Mouse (Mus musculus): ENCODE data around the gene Iqcg. TPM values are rescaled to one million over a fixed set of nuclear protein-coding genes. Genes with fewer than 3 reads are reported as not detected.

Gene Iqcg
- polyA plus RNA-seq, 1 experiment from 2014 or later, result 2.4 TPM

- no peak overlapping the region for H3K4me3 ChIP-seq (replicated peaks; ENCODE audit: low read length)
- H3K36me3 ChIP-seq (ENCODE audit: control insufficient read depth, insufficient read depth, low read length), result peaks cover 14% of the 10 kb centered on the region
- no peak overlapping the region for H3K4me2 ChIP-seq (ENCODE audit: low read depth, low read length)
- H3K9ac ChIP-seq (ENCODE audit: low read length), result no peak overlapping the region
- H3K4me1 ChIP-seq (ENCODE audit: control insufficient read depth, insufficient read depth, low read length), result peaks cover 6% of the 10 kb centered on the region; the same call in 1 of the 2 replicates
- no peaks in the 10 kb centered on the region for H3K9me3 ChIP-seq (replicated peaks; ENCODE audit: control insufficient read depth, low read length)
- no peaks in the 10 kb centered on the region for H3K27me3 ChIP-seq (ENCODE audit: control insufficient read depth, insufficient read depth, low read length)
- no peak overlapping the region for H3K27ac ChIP-seq (ENCODE audit: low read length)
- no peak for ATAC-seq (ENCODE audit: insufficient read depth, low FRiP score)
- WGBS, result 85% methylated on average over 3 of the region's 3 CpGs
Measured at GRCm38 (mm10) chr16:33015396-33015907, 40.6 kb downstream of the Iqcg start.

DNA sequence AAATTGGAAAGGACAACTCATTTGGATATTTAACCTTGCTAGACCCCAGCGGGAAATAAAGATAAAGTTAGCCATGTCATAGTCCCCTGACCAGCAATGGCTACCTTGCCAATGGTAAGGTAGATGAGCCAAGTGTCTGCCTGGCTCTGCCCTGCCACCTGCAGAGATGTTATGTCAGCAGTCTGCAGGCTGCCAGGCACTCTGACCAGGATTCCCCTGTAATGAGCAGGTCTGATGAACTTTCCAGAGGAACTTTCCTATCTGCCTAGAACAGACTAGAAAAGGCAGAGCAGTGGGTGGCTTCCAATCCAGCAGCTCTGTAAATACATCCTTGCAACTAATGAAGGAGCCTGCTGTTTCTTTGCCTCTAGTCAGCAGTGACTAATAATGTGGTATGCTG is 41.1 kb downstream of the Iqcg start:
- Histone ChIP-seq H3K9me3 (replicated peaks; ENCODE audit: control insufficient read depth, low read length) (no peaks in the 10 kb centered on the region), H3K36me3 (ENCODE audit: control insufficient read depth, insufficient read depth, low read length) (peaks cover 14% of the 10 kb centered on the region)

GRCm38 (mm10) chr16:33013801-33014200 is 42.2 kb downstream of the Iqcg start:
- H3K9me3 ChIP-seq (replicated peaks; ENCODE audit: control insufficient read depth, low read length), result no peaks in the 10 kb centered on the region
- peaks cover 14% of the 10 kb centered on the region for H3K36me3 ChIP-seq (ENCODE audit: control insufficient read depth, insufficient read depth, low read length)
- H3K27me3 ChIP-seq (ENCODE audit: control insufficient read depth, insufficient read depth, low read length), result no peaks in the 10 kb centered on the region
- H3K9ac ChIP-seq (ENCODE audit: low read length), result no peak overlapping the region
- no peak overlapping the region for H3K4me2 ChIP-seq (ENCODE audit: low read depth, low read length)
- no peak overlapping the region for H3K27ac ChIP-seq (ENCODE audit: low read length)
- 90% methylated on average over 5 of the region's 5 CpGs for WGBS
- H3K4me3 ChIP-seq (replicated peaks; ENCODE audit: low read length), result no peak overlapping the region
- ATAC-seq (ENCODE audit: insufficient read depth, low FRiP score), result no peak
- 0 out of 2 replicates have a peak, but pooled peaks cover 6% of the 10 kb centered on the region for H3K4me1 ChIP-seq (ENCODE audit: control insufficient read depth, insufficient read depth, low read length)

More for the DNA sequence above, 41.1 kb downstream of the Iqcg start:
- peaks cover 6% of the 10 kb centered on the region; the same call in 1 of the 2 replicates for H3K4me1 ChIP-seq (ENCODE audit: control insufficient read depth, insufficient read depth, low read length)
- no peak for ATAC-seq (ENCODE audit: insufficient read depth, low FRiP score)
- H3K4me2 ChIP-seq (ENCODE audit: low read depth, low read length), result no peak overlapping the region
- no peaks in the 10 kb centered on the region for H3K27me3 ChIP-seq (ENCODE audit: control insufficient read depth, insufficient read depth, low read length)
- no peak overlapping the region for H3K27ac ChIP-seq (ENCODE audit: low read length)
- no peak overlapping the region for H3K4me3 ChIP-seq (replicated peaks; ENCODE audit: low read length)
- WGBS, result 96% methylated on average over 1 of the region's 1 CpGs
- H3K9ac ChIP-seq (ENCODE audit: low read length), result no peak overlapping the region

DNA sequence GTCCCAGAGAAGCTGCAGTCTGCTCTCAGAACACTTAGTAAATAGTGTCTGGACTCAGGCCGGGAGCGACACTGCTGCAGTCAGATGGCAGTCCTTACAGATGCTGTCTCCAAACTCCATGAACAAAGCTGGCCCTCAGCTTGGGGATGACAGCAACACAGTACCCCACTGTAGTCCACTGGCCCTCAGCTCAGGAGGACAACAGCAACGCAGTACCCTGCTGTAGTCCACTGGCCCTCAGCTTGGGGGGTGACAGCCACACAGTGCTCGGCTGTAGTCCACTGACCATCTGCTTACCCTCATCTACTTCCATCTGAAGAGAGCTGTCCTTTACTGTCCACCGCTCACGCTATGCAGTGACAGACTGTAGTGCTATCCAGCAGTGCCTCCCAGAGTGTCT is 45.9 kb downstream of the Iqcg start:
- no peak overlapping the region for H3K4me2 ChIP-seq (ENCODE audit: low read depth, low read length)
- H3K27ac ChIP-seq (ENCODE audit: low read length), result no peak overlapping the region
- WGBS, result 90% methylated on average over 6 of the region's 6 CpGs
- H3K36me3 ChIP-seq (ENCODE audit: control insufficient read depth, insufficient read depth, low read length), result peaks cover 18% of the 10 kb centered on the region
- H3K9me3 ChIP-seq (replicated peaks; ENCODE audit: control insufficient read depth, low read length), result no peaks in the 10 kb centered on the region
- H3K4me3 ChIP-seq (replicated peaks; ENCODE audit: low read length), result no peak overlapping the region
- H3K9ac ChIP-seq (ENCODE audit: low read length), result no peak overlapping the region
- ATAC-seq (ENCODE audit: insufficient read depth, low FRiP score), result no peak
- no peaks in the 10 kb centered on the region for H3K27me3 ChIP-seq (ENCODE audit: control insufficient read depth, insufficient read depth, low read length)
- H3K4me1 ChIP-seq (ENCODE audit: control insufficient read depth, insufficient read depth, low read length), result peaks cover 3% of the 10 kb centered on the region; the same call in 1 of the 2 replicates

DNA sequence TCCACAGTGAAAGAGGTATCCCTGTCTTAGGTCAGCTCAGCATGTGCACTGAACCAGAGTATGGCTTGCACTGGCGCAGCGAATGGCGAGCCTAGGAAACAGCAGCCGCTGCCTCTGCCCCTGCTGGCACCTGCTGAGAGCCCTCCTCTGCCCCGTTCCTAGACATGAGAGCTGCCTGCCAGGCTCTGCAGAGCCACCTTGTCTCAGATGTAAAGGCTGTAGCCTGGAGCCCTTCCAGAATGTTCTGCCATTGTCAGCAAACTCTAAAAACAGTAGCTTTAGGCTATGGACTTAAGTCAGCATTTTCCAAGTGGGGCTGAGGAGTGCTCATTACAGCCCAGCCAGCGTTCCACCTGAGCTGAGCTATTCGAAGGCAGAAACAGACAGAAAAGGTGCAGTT is 48.6 kb downstream of the Iqcg start:
- Histone ChIP-seq H3K27me3 (ENCODE audit: control insufficient read depth, insufficient read depth, low read length) (no peaks in the 10 kb centered on the region), H3K4me3 (replicated peaks; ENCODE audit: low read length) (no peak overlapping the region), H3K36me3 (ENCODE audit: control insufficient read depth, insufficient read depth, low read length) (peaks cover 7% of the 10 kb centered on the region), H3K27ac (ENCODE audit: low read length) (no peak overlapping the region), H3K4me1 (ENCODE audit: control insufficient read depth, insufficient read depth, low read length) (peaks cover 3% of the 10 kb centered on the region; the same call in 1 of the 2 replicates), H3K4me2 (ENCODE audit: low read depth, low read length) (no peak overlapping the region), H3K9ac (ENCODE audit: low read length) (no peak overlapping the region), H3K9me3 (replicated peaks; ENCODE audit: control insufficient read depth, low read length) (no peaks in the 10 kb centered on the region)
- 89% methylated on average over 7 of the region's 7 CpGs for WGBS
- ATAC-seq (ENCODE audit: insufficient read depth, low FRiP score), result no peak

GRCm38 (mm10) chr16:33006888-33007287 is 49.1 kb downstream of the Iqcg start:
- Histone ChIP-seq H3K4me3 (replicated peaks; ENCODE audit: low read length) (no peak overlapping the region), H3K9ac (ENCODE audit: low read length) (no peak overlapping the region), H3K36me3 (ENCODE audit: control insufficient read depth, insufficient read depth, low read length) (peaks cover 7% of the 10 kb centered on the region), H3K27me3 (ENCODE audit: control insufficient read depth, insufficient read depth, low read length) (no peaks in the 10 kb centered on the region), H3K27ac (ENCODE audit: low read length) (no peak overlapping the region), H3K9me3 (replicated peaks; ENCODE audit: control insufficient read depth, low read length) (no peaks in the 10 kb centered on the region), H3K4me1 (ENCODE audit: control insufficient read depth, insufficient read depth, low read length) (peaks cover 3% of the 10 kb centered on the region; the same call in 1 of the 2 replicates), H3K4me2 (ENCODE audit: low read depth, low read length) (no peak overlapping the region)
- 87% methylated on average over 7 of the region's 7 CpGs for WGBS
- ATAC-seq (ENCODE audit: insufficient read depth, low FRiP score), result no peak

GRCm38 (mm10) chr16:33005216-33005615 is 50.8 kb downstream of the Iqcg start:
- Histone ChIP-seq H3K9ac (ENCODE audit: low read length) (no peak overlapping the region), H3K4me1 (ENCODE audit: control insufficient read depth, insufficient read depth, low read length) (peaks cover 3% of the 10 kb centered on the region; the same call in 1 of the 2 replicates), H3K4me3 (replicated peaks; ENCODE audit: low read length) (no peak overlapping the region), H3K9me3 (replicated peaks; ENCODE audit: control insufficient read depth, low read length) (no peaks in the 10 kb centered on the region), H3K36me3 (ENCODE audit: control insufficient read depth, insufficient read depth, low read length) (peaks cover 18% of the 10 kb centered on the region), H3K27me3 (ENCODE audit: control insufficient read depth, insufficient read depth, low read length) (no peaks in the 10 kb centered on the region), H3K4me2 (ENCODE audit: low read depth, low read length) (no peak overlapping the region), H3K27ac (ENCODE audit: low read length) (no peak overlapping the region)
- peak; percentile 10; the same call in 1 of the 2 replicates for ATAC-seq (ENCODE audit: insufficient read depth, low FRiP score)
- 35% methylated on average over 9 of the region's 9 CpGs for WGBS

DNA sequence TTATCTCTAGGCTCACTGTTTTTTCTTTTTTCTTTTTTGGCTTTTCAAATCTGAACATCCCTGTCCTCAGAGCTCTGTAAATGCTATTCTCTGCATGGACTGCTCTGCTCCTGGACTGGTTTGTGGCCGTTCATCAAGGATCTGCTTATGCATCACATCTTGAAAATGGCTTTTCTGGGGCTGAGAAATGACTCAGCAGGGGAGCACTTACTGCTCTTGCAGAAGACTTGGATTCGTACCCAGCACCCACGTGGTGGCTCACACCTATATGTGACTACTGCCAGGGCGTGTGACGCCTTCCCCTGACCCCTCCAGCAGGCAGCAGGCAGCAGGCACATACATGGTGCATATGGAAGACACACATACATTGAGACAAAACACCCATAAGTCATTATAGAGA is 63.9 kb downstream of the Iqcg start:
- Histone ChIP-seq H3K4me3 (replicated peaks; ENCODE audit: low read length) (no peak overlapping the region), H3K9ac (ENCODE audit: low read length) (no peak overlapping the region), H3K4me2 (ENCODE audit: low read depth, low read length) (no peak overlapping the region), H3K36me3 (ENCODE audit: control insufficient read depth, insufficient read depth, low read length) (peaks cover 5% of the 10 kb centered on the region; the same call in 1 of the 2 replicates), H3K4me1 (ENCODE audit: control insufficient read depth, insufficient read depth, low read length) (no peaks in the 10 kb centered on the region), H3K27me3 (ENCODE audit: control insufficient read depth, insufficient read depth, low read length) (no peaks in the 10 kb centered on the region), H3K27ac (ENCODE audit: low read length) (no peak overlapping the region), H3K9me3 (replicated peaks; ENCODE audit: control insufficient read depth, low read length) (no peaks in the 10 kb centered on the region)
- no peak for ATAC-seq (ENCODE audit: insufficient read depth, low FRiP score)
- 83% methylated on average over 5 of the region's 5 CpGs for WGBS

DNA sequence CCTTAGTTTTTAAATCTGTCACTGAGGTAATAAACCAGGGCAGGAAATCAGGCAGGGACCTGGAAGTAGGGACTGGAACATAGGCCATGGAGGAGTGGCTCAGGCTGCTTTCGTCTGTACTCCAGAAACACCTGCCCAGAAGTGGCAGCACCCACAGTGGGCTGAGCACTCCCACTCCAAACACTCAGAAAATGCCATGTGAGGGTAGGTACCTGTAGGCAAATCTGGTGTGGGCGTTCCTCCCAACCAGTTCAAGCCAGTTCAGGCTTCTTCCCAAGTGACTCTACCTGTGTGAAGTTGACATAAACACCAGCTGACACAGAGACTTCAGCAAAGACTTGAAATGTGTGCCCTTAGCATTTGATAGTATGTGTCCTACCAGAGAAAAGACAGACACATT is 71.4 kb downstream of the Iqcg start:
- no peak overlapping the region for H3K9ac ChIP-seq (ENCODE audit: low read length)
- no peak overlapping the region for H3K27ac ChIP-seq (ENCODE audit: low read length)
- H3K27me3 ChIP-seq (ENCODE audit: control insufficient read depth, insufficient read depth, low read length), result no peaks in the 10 kb centered on the region
- H3K4me2 ChIP-seq (ENCODE audit: low read depth, low read length), result no peak overlapping the region
- no peaks in the 10 kb centered on the region for H3K9me3 ChIP-seq (replicated peaks; ENCODE audit: control insufficient read depth, low read length)
- 94% methylated on average over 2 of the region's 2 CpGs for WGBS
- no peak overlapping the region for H3K4me3 ChIP-seq (replicated peaks; ENCODE audit: low read length)
- H3K4me1 ChIP-seq (ENCODE audit: control insufficient read depth, insufficient read depth, low read length), result no peaks in the 10 kb centered on the region
- peaks cover 5% of the 10 kb centered on the region; the same call in 1 of the 2 replicates for H3K36me3 ChIP-seq (ENCODE audit: control insufficient read depth, insufficient read depth, low read length)
- ATAC-seq (ENCODE audit: insufficient read depth, low FRiP score), result no peak

Data from stomach, embryonic 16.5 days (tissue).